Mouse (Mus musculus) spleen, postnatal 36 days (tissue): ENCODE results near the gene Rims1.

ENCODE experiments used
- DNase-seq, 2 experiments: peaks; one replicate each; pipeline ENCODE4 v3.0.0; 2022; ENCODE audit warnings: low spot score in 2 of 2, mixed read lengths in 1 of 2

Rims1 gene

GRCm38 (mm10) chr1:22585560-22585959 is 220.2 kb downstream of the Rims1 start:
- DNase-seq: no peak

DNA sequence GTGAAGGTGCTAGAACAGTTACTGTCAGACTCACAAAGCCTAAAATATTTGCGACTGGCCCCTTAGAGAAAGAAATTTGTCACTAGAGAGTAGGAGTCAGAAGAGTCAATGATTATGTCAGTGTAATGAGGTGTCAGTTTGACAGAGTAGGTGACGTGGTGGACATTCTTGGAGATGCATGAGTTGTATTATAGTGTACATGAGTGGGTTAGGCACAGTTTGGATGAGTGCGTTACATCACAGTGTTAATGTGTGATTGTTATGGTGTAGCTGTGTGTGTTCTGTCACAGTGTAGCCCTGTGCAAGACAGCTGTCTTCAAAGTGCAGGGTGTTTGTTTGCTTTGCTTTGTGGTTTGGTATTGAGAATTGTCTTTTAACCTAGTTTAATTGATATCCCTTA is 226.3 kb downstream of the Rims1 start:
- no peak for DNase-seq

DNA sequence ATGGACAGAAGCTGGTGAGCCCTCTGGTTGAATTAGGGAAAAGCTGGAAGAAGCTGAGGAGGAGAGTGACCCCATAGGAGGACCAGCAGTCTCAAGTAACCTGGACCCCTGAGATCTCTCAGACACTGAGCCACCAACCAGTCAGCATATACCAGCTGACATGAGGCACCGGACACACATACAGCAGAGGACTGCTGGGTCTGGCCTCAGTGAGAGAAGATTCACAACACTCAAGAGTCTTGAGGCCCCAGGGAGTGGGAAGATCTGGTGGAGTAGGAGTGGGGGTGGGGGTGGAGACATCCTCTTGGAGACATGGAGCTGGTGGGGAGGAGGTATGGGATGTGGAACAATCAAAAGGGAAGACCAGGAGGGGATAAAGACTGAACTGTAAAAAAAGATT is 233.1 kb downstream of the Rims1 start:
- no peak for DNase-seq

GRCm38 (mm10) chr1:22546273-22546672 is 259.5 kb downstream of the Rims1 start:
- DNase-seq: no peak

DNA sequence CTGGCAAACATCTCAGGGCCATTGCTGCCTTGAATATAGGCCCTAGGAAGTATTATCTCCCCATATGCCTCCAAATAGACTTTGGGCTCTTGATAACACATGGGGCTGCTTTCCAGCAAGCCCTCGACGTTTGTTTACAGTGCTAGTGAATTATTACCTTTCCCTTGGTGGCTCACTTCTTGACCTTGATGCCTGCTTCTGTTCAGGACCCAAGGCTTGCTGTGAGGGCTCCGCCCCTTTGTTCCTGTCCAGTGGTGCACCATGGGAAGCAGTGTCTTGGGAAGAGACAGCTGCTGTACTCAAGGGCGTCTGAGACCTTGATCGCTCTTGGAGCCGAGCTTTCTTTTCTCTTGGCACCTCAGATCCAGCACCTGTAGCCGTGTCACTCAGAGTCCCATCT is 267.7 kb downstream of the Rims1 start:
- no peak for DNase-seq

GRCm38 (mm10) chr1:22536776-22537175 is 269.0 kb downstream of the Rims1 start:
- no peak for DNase-seq

GRCm38 (mm10) chr1:22535049-22535448 is 270.7 kb downstream of the Rims1 start:
- DNase-seq: no peak

- DNase-seq: no peak
Measured at GRCm38 (mm10) chr1:22533146-22534096, 272.4 kb downstream of the Rims1 start.

DNA sequence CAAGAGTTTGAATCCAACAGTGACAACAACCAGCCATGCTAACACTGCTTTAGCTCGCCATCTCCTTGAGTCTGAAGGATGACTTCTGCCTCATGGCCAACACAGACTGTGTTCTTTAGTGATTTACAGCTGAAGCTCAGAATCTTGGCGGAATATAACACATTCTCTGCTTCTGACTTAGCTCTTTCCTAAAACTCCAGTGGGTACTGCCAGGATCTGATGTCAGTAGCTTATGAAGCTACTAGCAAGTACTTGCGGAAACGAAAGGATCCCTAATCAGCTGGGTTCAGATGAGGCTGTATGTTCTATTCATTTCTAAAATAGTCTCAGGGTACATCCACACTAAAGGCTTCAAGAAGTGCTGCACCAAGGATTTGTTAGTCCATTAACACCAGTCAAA is 290.7 kb downstream of the Rims1 start:
- no peak for DNase-seq

DNA sequence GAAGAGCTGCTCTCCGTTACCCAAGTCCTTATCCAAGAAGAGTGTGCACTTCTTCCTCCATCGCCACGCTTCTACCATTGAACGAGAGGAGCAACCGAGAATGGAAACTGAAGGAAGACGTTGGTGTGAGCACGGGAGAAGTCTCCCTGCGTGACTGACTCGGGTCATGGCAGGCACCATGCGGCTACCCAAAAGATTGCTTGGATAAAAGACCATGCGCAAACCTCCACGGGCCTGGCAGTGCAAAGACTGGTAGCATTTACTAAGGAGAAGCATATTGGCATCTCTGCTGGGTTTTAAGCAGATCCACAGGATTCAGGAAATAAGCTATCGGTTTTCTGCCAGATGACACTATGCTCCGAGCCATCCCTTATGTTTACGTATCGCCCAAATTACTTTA is 293.4 kb downstream of the Rims1 start:
- no peak for DNase-seq

GRCm38 (mm10) chr1:22511614-22512013 is 294.2 kb downstream of the Rims1 start:
- no peak for DNase-seq

GRCm38 (mm10) chr1:22508735-22509615 is 296.8 kb downstream of the Rims1 start:
- no peak for DNase-seq

GRCm38 (mm10) chr1:22487270-22487864 is 318.4 kb downstream of the Rims1 start:
- DNase-seq: no peak

GRCm38 (mm10) chr1:22476220-22476619 is 329.6 kb downstream of the Rims1 start:
- no peak for DNase-seq

- no peak for DNase-seq
Measured at GRCm38 (mm10) chr1:22467033-22467432, 338.8 kb downstream of the Rims1 start.

GRCm38 (mm10) chr1:22466597-22466996 is 339.2 kb downstream of the Rims1 start:
- DNase-seq: no peak

GRCm38 (mm10) chr1:22424020-22424419 is 381.8 kb downstream of the Rims1 start:
- no peak for DNase-seq

DNA sequence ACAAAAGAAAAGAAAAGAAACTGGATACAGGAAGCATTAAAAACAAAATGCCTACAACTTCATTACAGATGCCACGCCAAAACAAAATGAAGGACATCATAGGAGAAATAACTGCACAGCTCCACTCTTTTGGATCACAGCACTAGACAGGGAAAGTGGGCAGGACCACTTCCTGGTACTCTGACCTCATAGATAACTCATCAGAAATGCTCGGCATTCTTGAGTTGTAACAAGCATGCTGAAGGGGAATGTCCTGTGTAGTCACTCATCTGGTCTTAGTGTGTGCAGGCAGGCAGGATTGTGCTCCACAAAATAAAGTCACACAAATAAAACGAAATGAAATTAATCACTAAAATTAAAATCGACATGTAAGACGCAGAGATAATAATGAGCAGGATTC is 383.7 kb downstream of the Rims1 start:
- DNase-seq: no peak

GRCm38 (mm10) chr1:22410173-22410572 is 395.6 kb downstream of the Rims1 start:
- no peak for DNase-seq

DNA sequence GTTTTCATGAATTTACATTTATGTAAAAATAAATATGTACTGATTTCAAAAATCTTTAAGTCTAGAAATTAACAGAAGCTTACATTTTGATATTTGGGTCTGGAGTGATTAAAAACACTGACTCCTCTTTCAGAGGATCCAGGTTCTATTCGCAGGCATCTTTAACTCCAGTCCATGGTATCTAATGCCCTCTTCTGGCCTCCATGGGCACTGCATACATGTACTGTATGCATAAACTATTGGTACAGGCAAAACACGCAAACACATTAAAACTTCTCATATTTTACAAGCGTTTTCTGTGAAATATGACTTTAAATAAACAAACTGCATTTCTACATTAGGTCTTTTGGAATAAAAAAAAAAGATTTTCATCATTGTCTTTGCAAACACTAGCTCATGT is 419.4 kb downstream of the Rims1 start:
- DNase-seq: no peak

DNA sequence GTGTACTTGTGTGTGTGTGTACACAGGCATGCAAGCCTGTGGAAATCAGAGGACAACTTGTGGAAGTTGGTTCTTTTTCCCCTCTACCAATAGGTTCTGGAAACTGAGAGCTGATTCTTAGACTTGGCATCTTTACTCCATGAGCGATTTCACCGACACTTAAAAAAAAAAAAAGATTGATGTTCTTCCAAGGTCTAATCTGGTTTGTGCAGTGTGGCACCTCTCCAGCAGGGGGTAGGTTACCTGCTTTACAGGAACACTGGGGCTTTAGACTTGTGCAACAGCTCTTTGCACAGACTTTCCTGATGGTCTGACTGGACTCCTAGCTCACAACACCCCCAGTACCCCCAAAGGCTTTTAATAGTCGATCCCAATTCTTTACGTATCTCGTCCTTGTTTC is 428.1 kb downstream of the Rims1 start:
- no peak for DNase-seq

- no peak for DNase-seq
Measured at GRCm38 (mm10) chr1:22377062-22377461, 428.7 kb downstream of the Rims1 start.
